Mouse (Mus musculus) stomach, embryonic 16.5 days (tissue): ENCODE measurements around the gene Cfdp1. TPM values are rescaled to one million over a fixed set of nuclear protein-coding genes. Genes with fewer than 3 reads are reported as not detected.

Experiments used
- ATAC-seq: fragments of 200-750 bp; cut with Nextera tagmentation; 2 replicates; pipeline ENCODE4 v1.8.0; 2017; ENCODE audit warnings: moderate number of reproducible peaks, moderate TSS enrichment; ENCODE audit not compliant: insufficient read depth, low FRiP score
- H3K27ac ChIP-seq: fragments of 300-500 bp; sonication (generic); 2 replicates; pipeline ENCODE4 v1.5.1; 2014; ENCODE audit warnings: low read length
- H3K27me3 ChIP-seq: fragments of 300-500 bp; sonication (generic); 2 replicates; pipeline ENCODE4 v1.6.1; 2014; ENCODE audit warnings: low read length, control low read depth, mixed read lengths; ENCODE audit not compliant: control insufficient read depth, insufficient read depth
- H3K36me3 ChIP-seq: fragments of 300-500 bp; sonication (generic); 2 replicates; pipeline ENCODE4 v1.6.1; 2014; ENCODE audit warnings: low read length; ENCODE audit not compliant: control insufficient read depth, insufficient read depth
- H3K4me1 ChIP-seq: fragments of 300-500 bp; sonication (generic); 2 replicates; pipeline ENCODE4 v1.6.1; 2014; ENCODE audit warnings: low read length, control low read depth, mixed read lengths; ENCODE audit not compliant: control insufficient read depth, insufficient read depth
- H3K4me2 ChIP-seq: fragments of 300-500 bp; sonication (generic); 2 replicates; pipeline ENCODE4 v1.6.1; 2014; ENCODE audit warnings: low read depth, low read length, mixed read lengths
- H3K4me3 ChIP-seq: fragments of 300-500 bp; sonication (generic); replicated peaks from 2 replicates; pipeline ENCODE4 v1.5.1; 2014; ENCODE audit warnings: mild to moderate bottlenecking, low read length
- H3K9ac ChIP-seq: fragments of 300-500 bp; sonication (generic); 2 replicates; pipeline ENCODE4 v1.6.1; 2014; ENCODE audit warnings: low read length
- H3K9me3 ChIP-seq: fragments of 300-500 bp; sonication (generic); replicated peaks from 2 replicates; pipeline ENCODE4 v1.6.1; 2016; ENCODE audit warnings: low read length, control low read depth; ENCODE audit not compliant: control insufficient read depth
- WGBS: fragments of 180-500 bp; shearing (Covaris S2); extraction: QIAGEN DNeasy Blood & Tissue Kit; methylation state at CpG from one replicate; pipeline ENCODE4 v1.1.7; 2014; 5-methylcytosine and 5-hydroxymethylcytosine counted together
- polyA plus RNA-seq: library from polyadenylated mRNA; unstranded; fragments of >200 nt; fragmentation: Nextera tagmentation; extraction: Ambion mirVana; gene quantifications from 2 replicates; pipeline ENCODE4 v1.2.1, GENCODE M21; 2015

Gene Cfdp1
- polyA plus RNA-seq, 1 experiment from 2014 or later, result 197 TPM

- WGBS, result 83% methylated on average over 1 of the region's 1 CpGs
These were observed 33.4 kb upstream of the Cfdp1 start for GRCm38 (mm10) chr8:111887479-111887878.

DNA sequence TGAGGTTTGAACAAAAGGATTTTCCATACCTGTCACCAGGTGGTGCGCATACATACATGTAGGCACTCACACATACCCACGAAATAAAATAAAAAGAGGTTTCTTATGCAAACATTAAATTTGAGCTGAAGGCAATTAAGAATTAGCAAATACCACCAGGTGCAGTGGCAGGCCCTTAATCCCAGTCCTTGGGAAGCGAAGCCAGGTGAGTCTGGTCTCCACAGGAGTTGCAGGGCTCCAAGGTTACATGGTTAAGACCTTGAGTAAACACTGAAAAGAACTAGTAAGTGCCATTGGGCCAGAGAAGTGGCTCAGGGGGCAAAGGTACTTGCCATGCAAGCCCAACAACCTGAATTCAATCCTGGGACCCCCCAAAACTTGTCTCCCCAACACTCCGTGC, 29.5 kb upstream of the Cfdp1 start:
- WGBS, result 65% methylated on average over 4 of the region's 4 CpGs
- Histone ChIP-seq H3K27me3 (peaks cover 2% of the 10 kb centered on the region; the same call in 1 of the 2 replicates), H3K9ac (no peak overlapping the region), H3K4me2 (no peak overlapping the region), H3K27ac (no peak overlapping the region), H3K4me1 (peaks cover 9% of the 10 kb centered on the region), H3K9me3 (no peaks in the 10 kb centered on the region), H3K36me3 (no peaks in the 10 kb centered on the region), H3K4me3 (no peak overlapping the region)
- ATAC-seq, result no peak

More at GRCm38 (mm10) chr8:111887479-111887878, 33.4 kb upstream of the Cfdp1 start:
- Histone ChIP-seq H3K36me3 (no peaks in the 10 kb centered on the region), H3K4me1 (peaks cover 17% of the 10 kb centered on the region), H3K27me3 (peaks cover 32% of the 10 kb centered on the region), H3K9ac (no peak overlapping the region), H3K4me3 (no peak overlapping the region), H3K9me3 (no peaks in the 10 kb centered on the region), H3K27ac (no peak overlapping the region), H3K4me2 (no peak overlapping the region)
- no peak for ATAC-seq

GRCm38 (mm10) chr8:111881591-111881990, 27.5 kb upstream of the Cfdp1 start:
- H3K27me3 ChIP-seq, result no peaks in the 10 kb centered on the region
- 0% methylated on average over 2 of the region's 2 CpGs for WGBS

GRCm38 (mm10) chr8:111877711-111878110, 23.6 kb upstream of the Cfdp1 start:
- Histone ChIP-seq H3K4me3 (no peak overlapping the region), H3K36me3 (no peaks in the 10 kb centered on the region), H3K4me1 (peaks cover 7% of the 10 kb centered on the region), H3K9ac (no peak overlapping the region), H3K27ac (no peak overlapping the region), H3K4me2 (no peak overlapping the region), H3K9me3 (no peaks in the 10 kb centered on the region), H3K27me3 (no peaks in the 10 kb centered on the region)
- no peak for ATAC-seq
- WGBS, result 69% methylated on average over 9 of the region's 9 CpGs

More at GRCm38 (mm10) chr8:111881591-111881990, 27.5 kb upstream of the Cfdp1 start:
- no peak overlapping the region for H3K4me2 ChIP-seq
- H3K27ac ChIP-seq, result no peak overlapping the region
- H3K9ac ChIP-seq, result no peak overlapping the region
- no peaks in the 10 kb centered on the region for H3K9me3 ChIP-seq
- H3K4me3 ChIP-seq, result no peak overlapping the region
- no peaks in the 10 kb centered on the region for H3K36me3 ChIP-seq
- H3K4me1 ChIP-seq, result peaks cover 4% of the 10 kb centered on the region; the same call in 1 of the 2 replicates
- ATAC-seq, result no peak

GRCm38 (mm10) chr8:111876355-111876948, 22.4 kb upstream of the Cfdp1 start, which contains the start of gene Tmem170:
Tmem170 (minus strand) TSS chr8:111876750.
- 0% methylated on average over 48 of the region's 53 CpGs for WGBS
- Histone ChIP-seq H3K9me3 (no peaks in the 10 kb centered on the region), H3K27ac (peak within 1 kb of the TSS; percentile 89), H3K4me2 (peak within 1 kb of the TSS; percentile 83), H3K4me3 (peak within 1 kb of the TSS; percentile 87), H3K4me1 (peaks cover 7% of the 10 kb centered on the region), H3K36me3 (no peaks in the 10 kb centered on the region), H3K9ac (peak within 1 kb of the TSS; percentile 81), H3K27me3 (no peaks in the 10 kb centered on the region)
- ATAC-seq, result peak; percentile 99

- WGBS, result 12% methylated on average over 9 of the region's 9 CpGs
- no peak for ATAC-seq
- Histone ChIP-seq H3K4me2 (peak overlapping the region; percentile 83), H3K4me3 (peak overlapping the region; percentile 87), H3K9me3 (no peaks in the 10 kb centered on the region), H3K9ac (peak overlapping the region; percentile 81), H3K36me3 (no peaks in the 10 kb centered on the region), H3K27ac (peak overlapping the region; percentile 89), H3K4me1 (peaks cover 7% of the 10 kb centered on the region), H3K27me3 (no peaks in the 10 kb centered on the region)
These were observed 21.7 kb upstream of the Cfdp1 start for GRCm38 (mm10) chr8:111875758-111876157.

DNA sequence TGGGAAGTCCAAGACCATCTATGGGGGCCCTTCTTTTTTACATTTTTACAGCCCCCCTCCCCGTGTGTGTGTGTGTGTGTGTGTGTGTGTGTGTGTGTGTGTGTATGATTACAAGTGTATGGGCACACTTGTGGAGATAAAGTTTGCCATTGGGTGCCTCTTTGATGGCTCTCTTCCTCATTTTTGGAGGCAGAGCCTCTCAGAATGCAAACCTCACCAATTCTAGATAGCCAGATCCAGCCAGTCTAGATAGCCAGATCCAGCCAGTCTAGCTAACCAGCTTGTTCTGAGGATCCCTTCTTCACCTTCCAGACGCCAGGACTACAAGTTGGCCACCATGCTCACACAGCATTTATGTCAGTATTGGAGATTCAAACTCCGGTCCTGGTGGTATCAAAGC, 17.2 kb upstream of the Cfdp1 start:
- no peaks in the 10 kb centered on the region for H3K9me3 ChIP-seq
- ATAC-seq, result no peak
- H3K36me3 ChIP-seq, result no peaks in the 10 kb centered on the region
- no peak overlapping the region for H3K4me3 ChIP-seq
- no peak overlapping the region for H3K9ac ChIP-seq
- no peak overlapping the region for H3K4me2 ChIP-seq
- WGBS, result 90% methylated on average over 3 of the region's 3 CpGs
- H3K27ac ChIP-seq, result no peak overlapping the region
- H3K4me1 ChIP-seq, result peaks cover 3% of the 10 kb centered on the region
- H3K27me3 ChIP-seq, result no peaks in the 10 kb centered on the region

DNA sequence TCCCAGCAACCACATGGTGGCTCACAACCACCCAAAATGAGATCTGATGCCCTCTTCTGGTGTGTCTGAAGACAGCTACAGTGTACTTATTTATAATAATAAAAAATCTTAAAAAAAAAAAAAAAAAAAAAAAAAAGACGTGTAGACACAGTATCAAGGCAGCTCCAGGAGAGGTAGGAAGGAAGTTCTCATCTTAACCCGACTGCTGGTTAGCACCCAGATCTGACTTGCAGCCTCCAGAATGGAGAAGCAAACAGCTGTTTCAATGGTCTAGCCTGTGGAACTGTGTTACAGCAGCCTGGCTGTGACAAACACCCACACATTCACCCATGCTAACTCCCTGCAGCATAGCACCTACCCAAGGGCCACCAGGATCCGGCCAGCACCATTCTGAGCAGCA, 16.3 kb upstream of the Cfdp1 start:
- H3K4me1 ChIP-seq, result peaks cover 2% of the 10 kb centered on the region; the same call in 1 of the 2 replicates
- H3K9ac ChIP-seq, result no peak overlapping the region
- no peaks in the 10 kb centered on the region for H3K27me3 ChIP-seq
- no peak for ATAC-seq
- no peak overlapping the region for H3K4me3 ChIP-seq
- H3K9me3 ChIP-seq, result no peaks in the 10 kb centered on the region
- no peak overlapping the region for H3K27ac ChIP-seq
- no peak overlapping the region for H3K4me2 ChIP-seq
- H3K36me3 ChIP-seq, result no peaks in the 10 kb centered on the region
- WGBS, result 74% methylated on average over 3 of the region's 3 CpGs

DNA sequence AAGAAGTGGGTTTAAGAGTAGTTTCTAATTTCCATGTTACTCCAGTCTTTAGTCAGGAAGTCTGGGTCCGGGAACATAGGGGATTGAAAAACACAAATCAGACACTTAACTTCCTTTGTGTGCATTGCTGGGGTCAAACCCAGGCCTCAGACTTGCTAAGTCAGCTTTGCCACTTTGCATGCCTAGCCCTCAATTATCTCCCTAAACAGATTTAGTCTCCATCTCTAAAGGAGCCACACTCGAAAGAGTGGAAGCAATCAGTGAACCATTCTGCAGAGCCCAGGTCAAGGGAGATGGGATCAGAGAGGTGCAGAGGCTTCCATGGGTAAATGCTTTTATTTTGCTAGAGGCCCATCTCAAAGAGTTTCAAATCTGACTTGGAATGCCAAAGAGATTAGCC, 14.6 kb upstream of the Cfdp1 start:
- H3K4me1 ChIP-seq, result no peaks in the 10 kb centered on the region
- no peaks in the 10 kb centered on the region for H3K27me3 ChIP-seq
- WGBS, result 36% methylated on average over 2 of the region's 2 CpGs
- no peak for ATAC-seq
- no peak overlapping the region for H3K27ac ChIP-seq
- no peak overlapping the region for H3K4me3 ChIP-seq
- no peak overlapping the region for H3K9ac ChIP-seq
- H3K9me3 ChIP-seq, result no peaks in the 10 kb centered on the region
- 0 out of 2 replicates have a peak, but pooled peaks cover 3% of the 10 kb centered on the region for H3K36me3 ChIP-seq
- no peak overlapping the region for H3K4me2 ChIP-seq
